Mouse (Mus musculus): ENCODE results near the gene Slc6a12.

DNA sequence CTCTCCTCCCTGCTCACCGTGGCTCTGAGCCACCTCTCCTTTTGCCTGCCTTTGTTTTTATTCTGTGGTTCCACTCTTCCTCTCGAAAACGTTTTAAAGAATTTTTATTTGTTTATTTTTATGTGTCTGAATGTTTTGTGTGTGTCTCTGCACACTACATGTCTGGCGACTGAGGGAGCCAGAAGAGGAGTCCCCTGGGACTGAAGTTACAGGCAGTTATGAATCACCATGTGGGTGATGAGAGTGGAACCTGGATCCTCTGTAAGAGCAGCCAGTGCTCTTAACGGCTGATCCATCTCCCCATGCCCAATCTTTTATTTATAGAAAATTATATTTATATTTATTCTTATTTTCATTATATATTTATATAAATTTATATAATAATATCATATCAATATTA lies 1.5 kb downstream of the Slc6a12 start:
- TF ChIP-seq CTCF (IDR thresholded peaks at IDR 0.05) (no peak), EP300 (IDR thresholded peaks at IDR 0.05; ENCODE audit: insufficient read depth, low read depth, low read length) (no peak)

All from heart, adult 2 months (tissue).